Mouse (Mus musculus): ENCODE data around the gene Arhgef2.

- no peak for TF ChIP-seq CTCF (IDR thresholded peaks at IDR 0.05; ENCODE audit: borderline replicate concordance, insufficient read depth, low read length)
- no peak for TF ChIP-seq POLR2A (IDR thresholded peaks at IDR 0.05; ENCODE audit: low read depth, low read length)
These were observed 39.6 kb upstream of the Arhgef2 start for GRCm38 (mm10) chr3:88566116-88566515.

All from embryonic fibroblast, embryonic 13.5 days (primary cell).